Mouse (Mus musculus) lung, embryonic 14.5 days (tissue): ENCODE data around the gene Pnpla1. TPM values are rescaled to one million over a fixed set of nuclear protein-coding genes. Genes with fewer than 3 reads are reported as not detected.

Source experiments
- ATAC-seq: fragments of 200-750 bp; cut with Nextera tagmentation; 2 replicates; pipeline ENCODE4 v1.8.0; 2017; ENCODE audit warnings: mild to moderate bottlenecking, moderate TSS enrichment, moderate library complexity; ENCODE audit not compliant: insufficient read depth
- DNase-seq: peaks from one replicate; pipeline ENCODE4 v3.0.0-alpha.2; 2015
- H3K27ac ChIP-seq: fragments of 300-500 bp; sonication (generic); 2 replicates; pipeline ENCODE4 v1.5.1; 2014; ENCODE audit warnings: low read depth, mild to moderate bottlenecking, moderate library complexity
- H3K27me3 ChIP-seq: fragments of 300-500 bp; sonication (generic); 2 replicates; pipeline ENCODE4 v1.6.1; 2014; ENCODE audit warnings: low read length, control low read depth; ENCODE audit not compliant: insufficient read depth
- H3K36me3 ChIP-seq: fragments of 300-500 bp; sonication (generic); 2 replicates; pipeline ENCODE4 v1.6.1; 2014; ENCODE audit warnings: control low read depth; ENCODE audit not compliant: insufficient read depth
- H3K4me1 ChIP-seq: fragments of 300-500 bp; sonication (generic); 2 replicates; pipeline ENCODE4 v1.6.1; 2014; ENCODE audit warnings: antibody characterized with exemption, control low read depth; ENCODE audit not compliant: insufficient read depth
- H3K4me2 ChIP-seq: fragments of 300-500 bp; sonication (generic); 2 replicates; pipeline ENCODE4 v1.6.1; 2014; ENCODE audit warnings: mild to moderate bottlenecking
- H3K4me3 ChIP-seq: fragments of 300-500 bp; sonication (generic); 2 replicates; pipeline ENCODE4 v1.5.1; 2014; ENCODE audit warnings: low read depth, low read length
- H3K9ac ChIP-seq: fragments of 300-500 bp; sonication (generic); 2 replicates; pipeline ENCODE4 v1.6.1; 2014
- H3K9me3 ChIP-seq: fragments of 300-500 bp; sonication (generic); 2 replicates; pipeline ENCODE4 v1.6.1; 2016; ENCODE audit warnings: low read depth, low read length, control low read depth
- CTCF ChIP-seq: IDR thresholded peaks from 2 replicates; pipeline ENCODE4 v1.5.1; 2016; ENCODE audit warnings: antibody characterized with exemption, low read depth
- WGBS: fragments of 180-500 bp; shearing (Covaris S2); extraction: QIAGEN DNeasy Blood & Tissue Kit; methylation state at CpG from one replicate; pipeline ENCODE4 v1.1.7; 2014; 5-methylcytosine and 5-hydroxymethylcytosine counted together
- polyA plus RNA-seq: library from polyadenylated mRNA; unstranded; fragments of >200 nt; fragmentation: Nextera tagmentation; extraction: Ambion mirVana; gene quantifications from 2 replicates; pipeline ENCODE4 v1.2.1, GENCODE M21; 2014

Pnpla1 gene
- polyA plus RNA-seq, 1 experiment from 2014 or later: 0.05 TPM

GRCm38 (mm10) chr17:28874825-28875224, 16.6 kb downstream of the Pnpla1 start:
- H3K4me3 ChIP-seq: no peak overlapping the region
- H3K9ac ChIP-seq: no peak overlapping the region
- no peaks in the 10 kb centered on the region for H3K9me3 ChIP-seq
- no peak overlapping the region for H3K27ac ChIP-seq
- ATAC-seq (no peak), DNase-seq (peak; percentile 9)
- H3K36me3 ChIP-seq: no peaks in the 10 kb centered on the region
- WGBS: 40% methylated on average over 7 of the region's 7 CpGs
- no peak overlapping the region for H3K4me2 ChIP-seq
- H3K4me1 ChIP-seq: no peaks in the 10 kb centered on the region
- TF ChIP-seq CTCF: no peak
- no peaks in the 10 kb centered on the region for H3K27me3 ChIP-seq

DNA sequence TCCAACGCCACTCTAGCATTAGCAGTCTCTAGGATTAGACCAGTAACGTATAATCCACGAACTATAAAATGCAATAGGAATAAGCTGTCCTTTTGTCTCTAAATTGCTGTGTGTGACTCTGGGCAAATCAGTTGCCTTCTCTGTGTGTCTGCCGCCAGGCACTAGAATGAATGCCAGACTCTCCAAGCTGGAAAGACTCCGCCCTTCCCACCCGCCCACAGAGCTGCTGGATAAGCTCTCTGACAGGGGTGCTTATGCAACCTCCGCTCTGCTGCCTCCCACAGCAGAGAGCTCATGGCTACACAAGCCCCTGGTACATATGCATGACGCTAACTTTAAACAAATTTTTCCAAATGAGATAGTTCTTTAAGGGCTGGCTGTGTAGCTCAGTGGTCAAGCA, 17.1 kb downstream of the Pnpla1 start:
- no peaks in the 10 kb centered on the region for H3K27me3 ChIP-seq
- no peak overlapping the region for H3K27ac ChIP-seq
- no peaks in the 10 kb centered on the region for H3K4me1 ChIP-seq
- peak; percentile 71; the same call in 1 of the 2 replicates for ATAC-seq
- no peak overlapping the region for H3K4me2 ChIP-seq
- DNase-seq: peak; percentile 86
- H3K9me3 ChIP-seq: no peaks in the 10 kb centered on the region
- no peak overlapping the region for H3K4me3 ChIP-seq
- TF ChIP-seq CTCF: no peak
- WGBS: 38% methylated on average over 8 of the region's 8 CpGs
- no peaks in the 10 kb centered on the region for H3K36me3 ChIP-seq
- no peak overlapping the region for H3K9ac ChIP-seq

DNA sequence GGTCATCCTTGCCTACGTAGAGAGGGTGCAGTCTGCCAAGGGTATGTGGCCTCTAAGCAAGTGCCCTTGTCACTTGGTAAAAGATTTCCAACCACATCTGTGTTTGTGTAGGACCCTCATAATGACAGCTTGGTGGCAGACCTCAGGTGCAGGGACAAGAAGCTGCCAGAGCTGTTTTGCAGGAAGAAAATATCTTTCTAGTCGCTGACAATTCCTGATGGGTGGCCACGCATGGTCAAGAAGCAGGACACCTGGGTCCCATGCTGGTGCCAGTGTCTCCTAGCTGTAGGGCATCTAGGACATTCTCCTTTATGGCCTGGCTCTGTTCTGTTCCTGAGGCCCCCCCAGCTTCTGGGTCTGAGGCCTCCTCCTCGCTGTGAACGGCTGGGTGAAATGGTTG, 18.1 kb downstream of the Pnpla1 start:
- H3K27ac ChIP-seq: no peak overlapping the region
- 63% methylated on average over 5 of the region's 5 CpGs for WGBS
- H3K27me3 ChIP-seq: no peaks in the 10 kb centered on the region
- TF ChIP-seq CTCF: no peak
- no peak for ATAC-seq
- no peak overlapping the region for H3K4me3 ChIP-seq
- H3K4me1 ChIP-seq: no peaks in the 10 kb centered on the region
- H3K4me2 ChIP-seq: no peak overlapping the region
- no peaks in the 10 kb centered on the region for H3K36me3 ChIP-seq
- DNase-seq: no peak
- H3K9me3 ChIP-seq: no peaks in the 10 kb centered on the region
- no peak overlapping the region for H3K9ac ChIP-seq

- no peak overlapping the region for H3K9ac ChIP-seq
- 0 out of 2 replicates have a peak overlapping the region, but pooled peaks have one; percentile 27 for H3K4me2 ChIP-seq
- H3K9me3 ChIP-seq: no peaks in the 10 kb centered on the region
- H3K36me3 ChIP-seq: no peaks in the 10 kb centered on the region
- H3K4me1 ChIP-seq: no peaks in the 10 kb centered on the region
- H3K27ac ChIP-seq: no peak overlapping the region
- peak; percentile 62 for TF ChIP-seq CTCF
- H3K4me3 ChIP-seq: 0 out of 2 replicates have a peak overlapping the region, but pooled peaks have one; percentile 8
- no peaks in the 10 kb centered on the region for H3K27me3 ChIP-seq
- DNase-seq (peak; percentile 56), ATAC-seq (no peak)
- WGBS: 19% methylated on average over 19 of the region's 19 CpGs
Observed at GRCm38 (mm10) chr17:28876821-28877220, 18.6 kb downstream of the Pnpla1 start.

DNA sequence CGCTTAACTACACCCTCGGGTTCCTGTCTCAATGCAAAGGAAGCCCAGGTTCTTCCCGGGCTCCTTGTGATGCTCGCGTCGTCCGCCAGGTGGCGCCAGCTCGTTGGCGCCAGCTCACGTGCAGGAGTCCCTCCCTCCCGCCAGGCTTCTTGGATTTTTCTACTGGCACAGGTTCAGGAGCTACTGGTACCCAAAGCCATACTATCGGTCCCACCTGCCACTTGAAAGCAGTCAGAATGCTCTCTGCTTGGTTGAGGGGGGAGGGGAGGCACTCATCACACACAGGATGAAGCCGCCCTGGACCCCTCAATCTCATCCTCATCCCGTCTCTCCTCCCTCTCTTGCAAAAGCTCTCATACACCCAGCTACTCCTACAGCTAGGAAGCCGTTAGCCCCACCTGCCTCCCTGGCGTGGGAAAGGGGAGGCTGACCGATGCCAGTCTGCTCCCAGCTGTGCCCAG, 21.8 kb downstream of the Pnpla1 start:
- WGBS: 3% methylated on average over 18 of the region's 18 CpGs
- no peak for ATAC-seq
- DNase-seq: peak; percentile 88
- Histone ChIP-seq H3K36me3 (no peaks in the 10 kb centered on the region), H3K9ac (no peak overlapping the region), H3K4me3 (no peak overlapping the region), H3K27me3 (no peaks in the 10 kb centered on the region), H3K9me3 (no peaks in the 10 kb centered on the region), H3K4me1 (no peaks in the 10 kb centered on the region), H3K27ac (no peak overlapping the region), H3K4me2 (peak overlapping the region; percentile 5; the same call in 1 of the 2 replicates)
- TF ChIP-seq CTCF: peak; percentile 94

GRCm38 (mm10) chr17:28882316-28882715, 24.1 kb downstream of the Pnpla1 start:
- H3K27me3 ChIP-seq: no peaks in the 10 kb centered on the region
- DNase-seq (peak; percentile 82), ATAC-seq (peak; percentile 38; the same call in 1 of the 2 replicates)
- H3K4me3 ChIP-seq: no peak overlapping the region
- H3K4me2 ChIP-seq: 0 out of 2 replicates have a peak overlapping the region, but pooled peaks have one; percentile 19
- H3K27ac ChIP-seq: no peak overlapping the region
- WGBS: 6% methylated on average over 12 of the region's 12 CpGs
- H3K9me3 ChIP-seq: no peaks in the 10 kb centered on the region
- no peaks in the 10 kb centered on the region for H3K4me1 ChIP-seq
- H3K36me3 ChIP-seq: no peaks in the 10 kb centered on the region
- no peak for TF ChIP-seq CTCF
- H3K9ac ChIP-seq: no peak overlapping the region

DNA sequence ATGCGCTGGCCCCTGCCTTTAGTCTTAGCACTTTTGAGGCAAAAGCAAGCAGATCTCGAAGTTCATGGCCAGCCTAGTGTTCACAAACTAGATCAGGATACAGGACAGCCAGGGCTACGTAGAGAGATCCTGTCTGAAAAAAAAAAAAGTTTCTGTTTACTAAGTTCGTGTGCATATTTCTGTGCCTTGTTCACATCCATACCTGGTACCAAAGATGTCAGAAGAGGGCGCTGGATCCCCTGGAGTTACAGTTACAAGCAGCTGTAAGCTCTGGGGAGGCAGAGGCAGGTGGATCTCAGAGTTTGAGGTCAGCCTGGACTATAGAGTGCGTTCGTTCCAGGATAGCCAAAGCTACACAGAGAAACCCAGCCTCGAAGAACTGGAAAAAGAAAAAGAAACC, 24.6 kb downstream of the Pnpla1 start:
- H3K36me3 ChIP-seq: no peaks in the 10 kb centered on the region
- no peaks in the 10 kb centered on the region for H3K9me3 ChIP-seq
- no peak overlapping the region for H3K9ac ChIP-seq
- no peaks in the 10 kb centered on the region for H3K4me1 ChIP-seq
- H3K4me3 ChIP-seq: no peak overlapping the region
- WGBS: 41% methylated on average over 8 of the region's 8 CpGs
- 0 out of 2 replicates have a peak overlapping the region, but pooled peaks have one; percentile 19 for H3K4me2 ChIP-seq
- ATAC-seq (no peak), DNase-seq (peak; percentile 9)
- H3K27ac ChIP-seq: no peak overlapping the region
- no peaks in the 10 kb centered on the region for H3K27me3 ChIP-seq
- TF ChIP-seq CTCF: peak; percentile 23; the same call in 1 of the 2 replicates
